Mouse (Mus musculus): Measurements from ENCODE around the gene Ffar3.

GRCm38 (mm10) chr7:30859290-30859634 is 3.3 kb upstream of the Ffar3 start:
- no peak for TF ChIP-seq FLI1 (IDR thresholded peaks at IDR 0.05; ENCODE audit: low read length)
- no peak for TF ChIP-seq GATA1 (IDR thresholded peaks at IDR 0.05; ENCODE audit: borderline replicate concordance, low read length)

All from megakaryocyte, embryonic 14.5 days (primary cell).